Mouse (Mus musculus) midbrain, embryonic 12.5 days (tissue): ENCODE measurements around the gene Evpl. TPM values are rescaled to one million over a fixed set of nuclear protein-coding genes. Genes with fewer than 3 reads are reported as not detected.
A peak's percentile ranks its signal among the peaks of the same experiment; 100 is the strongest.

Experiments used
- ATAC-seq: fragments of 200-750 bp; cut with Nextera tagmentation; 2 replicates; pipeline ENCODE4 v1.8.0; 2017; ENCODE audit warnings: low read depth, moderate TSS enrichment, moderate library complexity; ENCODE audit not compliant: low FRiP score
- H3K27ac ChIP-seq: fragments of 300-500 bp; sonication (generic); replicated peaks from 2 replicates; pipeline ENCODE4 v1.5.1; 2016; ENCODE audit warnings: mild to moderate bottlenecking
- H3K27me3 ChIP-seq: fragments of 300-500 bp; sonication (generic); 2 replicates; pipeline ENCODE4 v1.6.1; 2016; ENCODE audit warnings: mild to moderate bottlenecking
- H3K36me3 ChIP-seq: fragments of 300-500 bp; sonication (generic); 2 replicates; pipeline ENCODE4 v1.6.1; 2016
- H3K4me1 ChIP-seq: fragments of 300-500 bp; sonication (generic); 2 replicates; pipeline ENCODE4 v1.6.1; 2016
- H3K4me2 ChIP-seq: fragments of 300-500 bp; sonication (generic); replicated peaks from 2 replicates; pipeline ENCODE4 v1.6.1; 2016; ENCODE audit warnings: mild to moderate bottlenecking, moderate library complexity
- H3K4me3 ChIP-seq: fragments of 300-500 bp; sonication (generic); 2 replicates; pipeline ENCODE4 v1.5.1; 2016; ENCODE audit warnings: mild to moderate bottlenecking
- H3K9ac ChIP-seq: fragments of 300-500 bp; sonication (generic); replicated peaks from 2 replicates; pipeline ENCODE4 v1.6.1; 2016; ENCODE audit warnings: mild to moderate bottlenecking, moderate library complexity
- H3K9me3 ChIP-seq: fragments of 300-500 bp; sonication (generic); 2 replicates; pipeline ENCODE4 v1.6.1; 2016; ENCODE audit warnings: mild to moderate bottlenecking
- WGBS: fragments of 180-500 bp; shearing (Covaris S2); methylation state at CpG from one replicate; pipeline ENCODE4 v1.1.7; 2016; 5-methylcytosine and 5-hydroxymethylcytosine counted together
- polyA plus RNA-seq: library from polyadenylated mRNA; unstranded; fragments of >200 nt; fragmentation: Nextera tagmentation; extraction: Ambion mirVana; gene quantifications from 2 replicates; pipeline ENCODE4 v1.2.1, GENCODE M21; 2016

The Evpl gene
- polyA plus RNA-seq, 1 experiment from 2014 or later: 1.1 TPM

DNA sequence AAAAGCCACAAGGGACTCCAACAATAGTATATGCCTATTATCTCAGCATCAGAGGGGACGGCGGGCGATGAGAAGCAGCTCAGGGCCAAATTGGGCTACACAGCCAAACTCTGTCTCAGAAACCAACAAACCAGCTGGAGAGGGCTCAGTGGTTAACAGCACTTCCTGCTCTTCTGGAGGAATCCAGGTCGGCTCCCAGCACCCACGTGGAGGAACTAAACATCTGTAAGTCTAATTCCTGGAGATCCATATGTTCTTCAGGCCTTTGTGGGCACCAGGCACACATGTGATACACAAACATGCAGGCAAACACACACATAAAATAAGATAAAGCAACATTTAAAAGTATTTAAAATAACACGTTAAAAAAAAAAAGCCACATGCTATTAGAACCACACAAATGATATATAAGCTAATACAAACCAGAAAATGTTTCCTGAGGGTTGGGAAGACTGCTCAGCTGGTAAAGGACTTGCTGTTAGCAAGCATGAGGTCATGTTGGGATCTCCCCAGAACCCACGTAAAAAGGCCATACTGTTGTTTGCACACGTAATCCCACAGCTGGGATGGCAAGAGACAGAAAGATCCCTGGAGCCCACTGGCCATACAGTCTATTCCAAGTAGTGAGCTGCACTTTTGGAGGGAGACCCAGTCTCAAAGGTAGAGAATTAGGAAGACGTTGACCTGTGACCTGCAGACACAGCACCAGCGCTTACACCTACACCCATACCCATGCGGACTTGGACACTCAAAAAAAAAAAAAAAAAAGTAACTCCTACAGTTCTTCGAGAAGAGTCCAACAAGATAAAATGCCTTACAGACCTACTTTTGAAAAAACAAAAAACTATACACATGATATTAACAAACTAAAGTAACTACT lies 35.0 kb upstream of the Evpl start:
- Histone ChIP-seq H3K36me3 (peaks cover 33% of the 10 kb centered on the region), H3K27ac (no peak overlapping the region), H3K4me2 (peak overlapping the region; percentile 98), H3K4me3 (peak overlapping the region; percentile 88), H3K9ac (peak overlapping the region; percentile 81), H3K27me3 (no peaks in the 10 kb centered on the region), H3K4me1 (peaks cover 24% of the 10 kb centered on the region), H3K9me3 (no peaks in the 10 kb centered on the region)
- no peak for ATAC-seq
- WGBS: 60% methylated on average over 12 of the region's 12 CpGs

GRCm38 (mm10) chr11:116269560-116269959 lies 31.7 kb upstream of the Evpl start:
- no peak overlapping the region for H3K9ac ChIP-seq
- peaks cover 64% of the 10 kb centered on the region for H3K36me3 ChIP-seq
- no peak for ATAC-seq
- H3K27me3 ChIP-seq: no peaks in the 10 kb centered on the region
- WGBS: 98% methylated on average over 8 of the region's 8 CpGs
- H3K4me2 ChIP-seq: no peak overlapping the region
- H3K4me3 ChIP-seq: no peak overlapping the region
- H3K9me3 ChIP-seq: no peaks in the 10 kb centered on the region
- peaks cover 21% of the 10 kb centered on the region for H3K4me1 ChIP-seq
- H3K27ac ChIP-seq: no peak overlapping the region

- H3K36me3 ChIP-seq: peaks cover 77% of the 10 kb centered on the region
- 94% methylated on average over 6 of the region's 6 CpGs for WGBS
Measured at GRCm38 (mm10) chr11:116268313-116268712, 30.4 kb upstream of the Evpl start.

GRCm38 (mm10) chr11:116267637-116268036 lies 29.8 kb upstream of the Evpl start:
- H3K4me1 ChIP-seq: peaks cover 10% of the 10 kb centered on the region
- no peaks in the 10 kb centered on the region for H3K9me3 ChIP-seq
- no peak overlapping the region for H3K4me3 ChIP-seq
- peaks cover 83% of the 10 kb centered on the region for H3K36me3 ChIP-seq
- H3K9ac ChIP-seq: no peak overlapping the region
- no peak for ATAC-seq
- H3K27ac ChIP-seq: no peak overlapping the region
- no peaks in the 10 kb centered on the region for H3K27me3 ChIP-seq
- 87% methylated on average over 8 of the region's 8 CpGs for WGBS
- H3K4me2 ChIP-seq: no peak overlapping the region

More at GRCm38 (mm10) chr11:116268313-116268712, 30.4 kb upstream of the Evpl start:
- Histone ChIP-seq H3K4me2 (no peak overlapping the region), H3K4me1 (peaks cover 17% of the 10 kb centered on the region), H3K9me3 (no peaks in the 10 kb centered on the region), H3K27ac (no peak overlapping the region), H3K9ac (no peak overlapping the region), H3K27me3 (no peaks in the 10 kb centered on the region), H3K4me3 (no peak overlapping the region)
- ATAC-seq: no peak

DNA sequence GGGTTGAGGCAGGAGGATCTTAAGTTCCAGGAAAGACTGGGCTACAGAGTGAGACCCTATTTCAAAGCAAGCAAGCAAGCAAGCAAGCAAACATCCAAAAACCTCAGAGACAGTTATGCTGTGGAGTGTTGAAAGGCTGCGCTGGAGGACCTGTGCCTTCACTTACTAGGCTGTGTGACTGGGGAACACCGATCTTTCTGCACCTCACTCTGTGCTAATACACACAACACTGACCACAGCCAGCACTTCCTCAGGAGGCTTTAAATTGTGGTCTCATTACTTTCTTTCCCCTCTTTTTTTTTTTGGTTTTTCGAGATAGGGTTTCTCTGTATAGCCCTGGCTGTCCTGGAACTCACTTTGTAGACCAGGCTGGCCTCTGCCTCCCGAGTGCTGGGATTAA lies 28.0 kb upstream of the Evpl start:
- Histone ChIP-seq H3K9me3 (no peaks in the 10 kb centered on the region), H3K9ac (no peak overlapping the region), H3K27me3 (no peaks in the 10 kb centered on the region), H3K4me2 (no peak overlapping the region), H3K4me1 (no peaks in the 10 kb centered on the region), H3K27ac (no peak overlapping the region), H3K4me3 (no peak overlapping the region), H3K36me3 (peaks cover 95% of the 10 kb centered on the region)
- no peak for ATAC-seq
- 89% methylated on average over 4 of the region's 4 CpGs for WGBS

GRCm38 (mm10) chr11:116265352-116265751 lies 27.5 kb upstream of the Evpl start:
- Histone ChIP-seq H3K4me1 (no peaks in the 10 kb centered on the region), H3K9me3 (no peaks in the 10 kb centered on the region), H3K4me2 (no peak overlapping the region), H3K9ac (no peak overlapping the region), H3K4me3 (no peak overlapping the region), H3K27me3 (no peaks in the 10 kb centered on the region), H3K36me3 (peaks cover 96% of the 10 kb centered on the region), H3K27ac (no peak overlapping the region)
- ATAC-seq: no peak
- WGBS: 93% methylated on average over 11 of the region's 11 CpGs

DNA sequence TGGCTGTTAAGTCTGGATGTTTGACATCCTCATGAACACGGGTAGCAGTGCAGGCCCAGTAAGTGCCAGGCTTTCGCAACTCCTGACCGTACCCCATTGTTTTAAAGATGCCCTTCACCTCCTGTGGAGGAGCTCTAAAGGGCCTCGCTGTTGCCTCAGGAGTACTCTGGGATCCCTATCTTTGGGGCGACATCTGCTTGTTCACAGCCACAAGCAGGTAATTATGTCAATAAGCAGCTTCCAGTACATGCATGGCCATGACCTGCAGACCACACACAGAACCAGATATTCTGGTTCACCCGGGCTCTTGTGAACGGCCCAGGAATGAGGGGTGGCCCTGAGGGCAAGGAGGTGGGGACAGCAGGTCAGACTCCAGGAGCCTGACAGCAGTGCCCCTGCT lies 22.4 kb upstream of the Evpl start:
- whole genome bisulfite sequencing: 97% methylated on average over 7 of the region's 7 CpGs
- Histone ChIP-seq H3K4me2 (no peak overlapping the region), H3K4me3 (no peak overlapping the region), H3K27me3 (no peaks in the 10 kb centered on the region), H3K4me1 (no peaks in the 10 kb centered on the region), H3K27ac (no peak overlapping the region), H3K9me3 (no peaks in the 10 kb centered on the region), H3K36me3 (peaks cover 94% of the 10 kb centered on the region), H3K9ac (no peak overlapping the region)
- no peak for ATAC-seq

- Histone ChIP-seq H3K27me3 (no peaks in the 10 kb centered on the region), H3K4me3 (no peak overlapping the region), H3K4me2 (no peak overlapping the region), H3K27ac (no peak overlapping the region), H3K9me3 (no peaks in the 10 kb centered on the region), H3K9ac (no peak overlapping the region), H3K36me3 (peaks cover 96% of the 10 kb centered on the region), H3K4me1 (no peaks in the 10 kb centered on the region)
- ATAC-seq: no peak
- 97% methylated on average over 8 of the region's 8 CpGs for WGBS
Measured at GRCm38 (mm10) chr11:116259461-116259860, 21.6 kb upstream of the Evpl start.

GRCm38 (mm10) chr11:116255982-116256675 lies 18.3 kb upstream of the Evpl start:
- no peaks in the 10 kb centered on the region for H3K27me3 ChIP-seq
- H3K4me3 ChIP-seq: no peak overlapping the region
- no peaks in the 10 kb centered on the region for H3K9me3 ChIP-seq
- no peaks in the 10 kb centered on the region for H3K4me1 ChIP-seq
- H3K4me2 ChIP-seq: no peak overlapping the region
- WGBS: 93% methylated on average over 9 of the region's 9 CpGs
- no peak overlapping the region for H3K27ac ChIP-seq
- H3K9ac ChIP-seq: no peak overlapping the region
- peaks cover 93% of the 10 kb centered on the region for H3K36me3 ChIP-seq
- no peak for ATAC-seq

DNA sequence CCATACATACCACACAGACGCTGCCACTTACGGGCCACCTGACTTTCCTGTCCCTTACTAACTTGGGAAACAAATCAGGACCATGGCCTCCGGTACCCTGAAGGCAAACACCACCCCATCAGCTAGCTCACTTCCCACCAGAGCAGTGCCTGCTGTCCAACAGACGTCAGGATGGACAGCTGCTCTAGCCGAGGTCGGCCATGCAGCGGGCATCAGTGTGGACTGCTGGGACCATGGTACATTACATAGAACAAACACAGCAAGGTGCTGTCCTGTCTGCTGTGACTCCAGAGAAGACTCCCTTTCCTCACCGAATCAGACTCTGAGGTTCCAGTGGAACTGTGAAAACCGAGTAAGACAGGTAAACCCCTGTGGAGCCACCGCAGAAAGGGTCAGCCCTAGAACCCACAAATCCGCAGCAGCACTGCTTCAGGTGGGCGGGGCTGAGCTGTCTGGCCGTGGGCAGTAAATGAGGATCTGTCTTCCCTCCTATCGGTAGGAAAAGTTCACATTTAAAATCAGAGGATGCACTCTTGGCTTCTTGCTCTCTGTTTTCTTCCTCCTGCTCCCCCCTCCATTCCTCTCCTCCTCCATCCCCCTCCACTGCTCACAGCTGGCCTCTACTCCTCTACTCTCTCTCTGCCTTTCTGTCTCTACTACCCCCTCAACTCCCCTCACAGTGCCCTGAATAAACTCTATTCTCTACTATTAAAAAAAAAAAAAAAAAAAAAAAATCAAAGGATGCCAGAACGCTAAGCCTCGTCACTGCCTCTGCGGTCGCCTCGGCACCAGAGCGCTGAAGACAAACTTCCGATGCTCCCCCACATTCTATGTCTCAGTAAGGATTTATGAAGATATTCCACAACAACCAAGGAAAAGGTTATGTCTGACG lies 17.5 kb upstream of the Evpl start:
- Histone ChIP-seq H3K4me3 (no peak overlapping the region), H3K36me3 (peaks cover 93% of the 10 kb centered on the region)
- WGBS: 89% methylated on average over 22 of the region's 22 CpGs

GRCm38 (mm10) chr11:116254627-116255026 lies 16.8 kb upstream of the Evpl start:
- H3K9me3 ChIP-seq: no peaks in the 10 kb centered on the region
- no peaks in the 10 kb centered on the region for H3K4me1 ChIP-seq
- WGBS: 95% methylated on average over 9 of the region's 9 CpGs
- H3K36me3 ChIP-seq: peaks cover 93% of the 10 kb centered on the region
- H3K27me3 ChIP-seq: no peaks in the 10 kb centered on the region
- H3K4me3 ChIP-seq: no peak overlapping the region
- no peak overlapping the region for H3K4me2 ChIP-seq
- ATAC-seq: no peak
- no peak overlapping the region for H3K27ac ChIP-seq
- H3K9ac ChIP-seq: no peak overlapping the region

More for the DNA sequence above, 17.5 kb upstream of the Evpl start:
- Histone ChIP-seq H3K4me1 (no peaks in the 10 kb centered on the region), H3K9me3 (no peaks in the 10 kb centered on the region), H3K27ac (no peak overlapping the region), H3K9ac (no peak overlapping the region), H3K27me3 (no peaks in the 10 kb centered on the region), H3K4me2 (no peak overlapping the region)
- ATAC-seq: no peak
